Mouse (Mus musculus): Measurements from ENCODE around the gene Sqstm1. TPM values are rescaled to one million over a fixed set of nuclear protein-coding genes. Genes with fewer than 3 reads are reported as not detected.
"Not testable (repeated sequence)": the region's sequence is repeated elsewhere in the genome, so short reads cannot be mapped to it uniquely, and the experiment has no call there.

Gene Sqstm1
- total RNA-seq, 2 experiments from 2014 or later = 460 to 480 TPM

DNA sequence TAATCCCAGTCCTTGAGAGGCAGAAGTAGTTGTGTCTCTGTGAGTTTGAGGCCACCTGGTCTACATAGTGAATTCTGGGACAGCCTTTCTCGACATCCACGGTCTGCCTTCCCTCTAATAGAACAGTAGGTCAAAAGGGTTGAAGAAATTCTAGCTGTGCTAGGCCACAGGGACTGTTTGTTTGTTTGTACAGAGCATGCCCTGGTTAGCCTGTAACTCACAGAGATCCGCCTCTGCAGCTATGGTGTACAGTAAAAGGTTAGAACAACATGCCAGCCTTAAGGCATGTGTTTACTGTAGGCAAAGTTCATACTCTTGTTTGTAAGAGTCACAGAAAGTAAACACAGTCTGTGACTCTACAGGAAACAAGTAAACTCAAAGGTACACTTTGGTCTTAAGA is 25.8 kb downstream of the Sqstm1 start:
- intact Hi-C loops (cut with DNase I) = no loop called here
- no peak for DNase-seq (ENCODE audit: low spot score in 2 of 2)

DNA sequence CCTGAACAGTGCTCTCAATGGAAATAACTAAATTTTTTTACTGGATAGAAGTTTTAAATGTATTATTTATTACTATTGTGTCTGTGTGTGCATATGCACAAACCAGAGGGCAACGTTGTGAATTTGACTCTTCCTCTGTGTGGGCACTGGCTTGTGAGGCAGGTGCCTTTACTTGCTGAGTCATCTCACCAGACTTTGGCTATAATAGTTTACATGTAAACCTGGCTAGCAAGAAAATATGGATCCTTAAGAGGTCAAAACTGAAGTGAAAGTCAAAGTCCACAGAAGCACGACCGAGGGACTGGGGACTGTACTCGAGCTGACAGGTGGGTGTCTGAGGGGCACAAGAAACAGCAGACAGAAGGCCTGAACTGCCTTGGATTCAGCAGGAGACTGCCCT is 27.9 kb downstream of the Sqstm1 start:
- DNase-seq (ENCODE audit: low spot score in 2 of 2) = no peak
- intact Hi-C loops (cut with DNase I) = no loop called here

GRCm38 (mm10) chr11:50180478-50181231 is 30.0 kb downstream of the Sqstm1 start:
- intact Hi-C loops (cut with DNase I) = no loop called here
- no peak for DNase-seq (ENCODE audit: low spot score in 2 of 2)

DNA sequence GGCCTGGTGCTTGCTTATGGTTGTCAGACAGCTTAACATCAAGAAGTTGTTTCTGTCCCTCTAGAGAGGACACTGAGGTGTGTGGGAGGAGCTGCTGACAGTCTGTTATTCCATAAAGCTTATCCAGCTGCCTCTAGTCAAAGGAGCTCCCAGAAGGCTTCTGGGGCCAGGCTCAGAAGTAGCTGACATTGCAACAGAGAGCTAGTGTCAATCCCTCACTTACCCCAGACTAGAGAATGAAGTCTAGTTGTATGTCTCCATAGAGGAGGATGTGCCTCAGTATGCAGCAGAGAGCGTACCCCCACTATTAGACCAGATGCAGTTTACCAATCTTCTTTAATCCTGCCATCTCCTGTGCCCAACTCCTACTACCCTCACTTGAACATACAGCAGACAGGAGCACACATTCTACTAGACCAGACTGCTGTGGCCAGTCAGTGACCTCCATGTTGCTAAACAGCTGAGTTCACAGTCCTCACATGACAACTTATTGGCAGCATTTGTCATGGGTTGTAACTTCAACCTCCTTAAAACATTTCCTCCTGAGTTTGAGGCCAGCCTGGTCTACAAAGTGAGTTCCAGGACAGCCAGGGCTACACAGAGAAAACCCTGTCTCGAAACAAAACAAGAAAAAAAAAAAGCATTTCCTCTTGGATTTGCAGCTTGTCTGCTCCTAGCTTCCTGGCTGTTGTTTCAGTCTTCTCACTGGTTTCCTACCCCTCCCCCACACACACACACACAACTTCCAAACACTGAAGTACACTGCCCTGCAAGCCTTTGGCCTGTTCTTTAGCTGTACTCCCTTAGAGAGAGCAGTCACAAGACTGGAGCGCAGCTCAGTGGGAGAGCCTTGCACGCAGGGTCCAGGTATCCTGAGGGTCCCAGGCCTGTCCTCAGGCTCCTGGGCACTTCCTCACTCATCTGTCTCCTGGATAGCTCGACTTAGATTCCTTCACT is 31.8 kb downstream of the Sqstm1 start:
- DNase-seq (ENCODE audit: low spot score in 2 of 2) = peak in 1 of 2 experiments; percentile 18
- intact Hi-C loops (cut with DNase I) = no loop called here

DNA sequence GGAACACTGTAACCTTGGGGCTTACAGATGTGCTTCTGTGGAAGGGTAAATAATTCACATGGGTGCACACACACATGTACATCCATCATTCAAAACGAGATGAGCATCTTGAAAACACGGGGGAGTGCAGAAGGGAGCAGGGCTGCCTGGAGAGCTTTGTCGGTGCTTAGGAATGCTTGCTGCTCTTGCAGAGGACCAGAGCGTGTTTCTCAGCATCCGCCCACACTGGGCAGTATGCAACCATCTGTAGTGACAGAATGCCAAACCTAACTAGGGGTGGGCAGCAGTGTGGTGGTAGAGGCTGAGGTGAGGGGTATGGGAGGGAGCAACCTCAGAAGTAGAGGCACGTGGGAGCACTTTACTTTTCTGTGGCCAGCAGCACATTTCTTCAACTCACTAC is 33.5 kb downstream of the Sqstm1 start:
- peak in 1 of 2 experiments; percentile 71 for DNase-seq (ENCODE audit: low spot score in 2 of 2)
- intact Hi-C loops (cut with DNase I) = no loop called here

DNA sequence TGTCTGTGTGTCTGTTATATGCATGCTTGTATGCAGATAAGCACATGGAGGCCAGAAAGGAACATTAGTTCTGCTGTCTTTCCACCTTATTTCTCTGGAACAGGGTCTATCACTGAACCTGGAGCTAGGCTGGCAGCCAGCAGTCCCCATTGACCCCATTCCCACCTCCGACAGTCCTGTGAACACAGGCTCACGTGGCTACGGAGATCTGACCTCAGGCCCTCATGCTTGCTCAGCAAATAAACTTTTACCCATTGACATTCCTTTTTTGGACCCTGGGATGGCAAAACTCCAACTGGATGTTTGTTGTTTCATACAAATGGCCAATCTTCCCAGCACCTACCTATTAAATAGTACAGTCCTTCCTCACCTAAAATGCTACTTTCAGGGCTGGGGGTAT is 34.3 kb downstream of the Sqstm1 start:
- intact Hi-C loops (cut with DNase I) = no loop called here
- DNase-seq (ENCODE audit: low spot score in 2 of 2) = no peak

DNA sequence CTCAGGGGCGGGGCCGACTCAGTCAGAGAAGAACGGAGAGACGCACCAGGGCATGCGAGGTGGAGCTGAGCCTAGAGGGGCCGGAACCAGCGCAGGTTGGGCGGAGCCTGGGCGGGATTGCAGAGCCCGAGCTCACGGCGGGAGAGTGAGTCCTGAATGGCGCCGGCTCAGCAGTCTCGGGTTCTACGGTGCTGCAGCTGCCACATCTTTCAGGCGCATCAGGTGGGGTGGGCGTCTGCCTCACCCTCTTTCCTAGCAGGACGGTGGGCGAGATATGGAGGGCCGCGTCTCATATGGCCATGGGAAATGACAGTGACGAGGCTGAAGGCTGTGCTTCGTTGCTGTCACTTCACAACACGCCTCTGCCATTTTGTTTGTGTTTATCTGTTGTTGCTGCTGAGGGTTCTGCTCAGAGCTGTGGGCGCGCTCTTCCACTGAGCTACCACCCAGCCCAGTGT is 35.9 kb downstream of the Sqstm1 start:
- intact Hi-C loops (cut with DNase I) = no loop called here
- DNase-seq (ENCODE audit: low spot score in 2 of 2) = peak; percentile 94 to 98

DNA sequence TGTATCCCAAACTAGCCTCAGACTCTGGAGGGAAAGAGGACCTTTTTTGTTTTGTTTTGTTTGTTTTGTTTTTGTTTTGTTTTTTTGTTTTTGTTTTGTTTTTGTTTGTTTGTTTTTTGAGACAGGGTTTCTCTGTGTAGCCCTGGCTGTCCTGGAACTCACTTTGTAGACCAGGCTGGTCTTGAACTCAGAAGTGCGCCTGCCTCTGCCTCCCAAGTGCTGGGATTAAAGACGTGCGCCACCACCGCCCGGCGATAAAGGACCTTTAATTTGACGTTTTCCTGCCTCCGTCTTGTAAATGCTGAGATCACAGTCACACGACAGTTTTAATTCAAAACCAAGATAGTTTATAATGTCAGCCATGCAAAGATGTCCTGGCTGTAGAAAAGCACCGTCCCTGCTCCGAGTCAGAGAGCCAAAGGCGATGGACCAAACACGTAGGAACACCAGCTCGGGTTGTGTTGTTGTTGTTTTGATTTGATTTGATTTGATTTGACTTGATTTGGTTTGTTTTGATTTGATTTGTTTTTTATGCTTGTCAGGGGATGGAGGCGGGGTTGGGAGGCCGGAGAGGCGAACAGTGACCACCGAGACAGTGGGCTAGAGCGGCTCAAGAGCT is 36.4 kb downstream of the Sqstm1 start, which contains the start of gene Mrnip:
TSS of gene Mrnip (plus strand) at position 334 of the 619 bp plus-strand sequence.
- intact Hi-C loops (cut with DNase I); DNase-seq (ENCODE audit: low spot score in 2 of 2): not testable (repeated sequence)

GRCm38 (mm10) chr11:50168352-50168751 is 42.3 kb downstream of the Sqstm1 start:
- no peak for DNase-seq (ENCODE audit: low spot score in 2 of 2)
- intact Hi-C loops (cut with DNase I) = no loop called here

- intact Hi-C loops (cut with DNase I) = no loop called here
- DNase-seq (ENCODE audit: low spot score in 2 of 2) = no peak
Measured at GRCm38 (mm10) chr11:50162338-50163050, 48.1 kb downstream of the Sqstm1 start.

DNA sequence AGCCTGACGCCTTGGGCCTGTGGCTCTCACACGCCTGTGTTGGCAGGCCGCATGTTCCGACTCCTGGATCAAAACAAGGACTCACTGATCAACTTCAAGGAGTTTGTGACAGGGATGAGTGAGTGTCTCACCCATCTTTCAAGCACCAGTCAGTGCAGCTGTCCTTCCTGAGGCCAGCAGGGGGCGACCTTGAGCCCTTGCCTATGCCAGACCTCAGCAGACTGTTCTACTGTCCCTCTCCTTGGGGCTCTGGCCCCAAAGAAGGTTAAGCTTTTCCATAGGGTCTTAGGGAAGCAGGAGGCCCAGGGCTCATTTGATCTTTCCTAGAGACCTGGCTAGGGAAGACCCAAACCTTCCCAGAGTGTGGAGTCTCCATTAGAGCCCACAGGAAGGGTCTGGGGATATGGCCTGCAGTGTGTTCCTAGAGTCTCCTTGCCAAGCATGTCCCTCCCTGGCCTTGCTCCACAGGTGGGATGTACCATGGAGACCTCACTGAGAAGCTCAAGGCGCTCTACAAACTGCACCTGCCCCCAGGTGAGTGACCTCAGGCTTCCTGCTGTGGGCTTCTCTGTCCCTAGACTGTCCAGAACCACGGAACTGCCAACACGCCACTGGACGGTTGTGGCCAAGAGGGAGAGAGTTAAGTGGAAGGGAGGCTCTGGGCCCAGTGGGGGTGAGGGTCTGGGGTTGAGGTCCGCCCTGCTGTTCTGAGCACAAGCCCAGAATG is 48.9 kb downstream of the Sqstm1 start:
- peak; percentile 42 to 53 for DNase-seq (ENCODE audit: low spot score in 2 of 2)
- intact Hi-C loops (cut with DNase I) = no loop called here

- intact Hi-C loops (cut with DNase I) = no loop called here
- no peak for DNase-seq (ENCODE audit: low spot score in 2 of 2)
Measured at GRCm38 (mm10) chr11:50159347-50159746, 51.3 kb downstream of the Sqstm1 start.

- intact Hi-C loops (cut with DNase I) = no loop called here
- DNase-seq (ENCODE audit: low spot score in 2 of 2) = no peak
Measured at GRCm38 (mm10) chr11:50158346-50158745, 52.3 kb downstream of the Sqstm1 start.

DNA sequence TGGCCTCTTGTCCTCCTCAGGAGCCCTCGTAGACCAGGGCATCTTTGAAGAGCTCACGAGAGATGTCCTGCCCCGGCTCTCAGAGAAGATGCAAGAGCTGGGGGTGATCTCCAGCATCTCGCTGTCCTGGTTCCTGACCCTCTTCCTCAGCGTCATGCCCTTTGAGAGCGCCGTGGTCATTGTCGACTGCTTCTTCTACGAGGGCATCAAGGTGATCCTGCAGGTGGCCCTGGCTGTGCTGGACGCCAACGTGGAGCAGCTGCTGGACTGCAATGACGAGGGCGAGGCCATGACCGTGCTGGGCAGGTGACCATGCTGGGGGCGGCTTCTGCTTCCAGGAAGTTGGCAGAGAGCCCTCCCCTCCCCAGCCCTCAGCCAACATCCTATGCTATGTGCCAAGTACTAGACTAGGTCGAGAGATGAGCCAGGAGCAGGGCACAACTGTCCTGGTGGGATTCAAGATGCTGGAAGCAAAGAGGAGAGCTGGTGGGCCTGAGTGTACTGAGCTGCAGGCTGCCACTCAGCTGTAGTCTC is 53.8 kb downstream of the Sqstm1 start:
- no peak for DNase-seq (ENCODE audit: low spot score in 2 of 2)
- intact Hi-C loops (cut with DNase I) = no loop called here

DNA sequence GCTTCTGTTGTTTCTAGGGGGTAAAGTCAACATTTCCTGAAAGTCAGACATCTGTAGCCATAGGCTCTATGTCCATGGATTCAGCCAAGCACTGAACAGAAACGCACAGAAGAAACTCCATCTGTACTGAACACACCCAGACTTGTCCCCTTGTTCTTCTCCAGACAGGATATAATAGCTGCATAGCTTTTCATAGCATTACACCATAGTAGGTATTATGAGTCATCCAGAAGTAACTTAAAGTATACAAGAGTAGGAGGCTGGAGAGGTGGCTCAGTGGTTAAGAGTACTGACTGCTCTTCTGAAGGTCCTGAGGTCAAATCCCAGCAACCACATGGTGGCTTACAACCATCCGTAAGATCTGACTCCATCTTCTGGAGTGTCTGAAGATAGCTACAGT is 54.8 kb downstream of the Sqstm1 start:
- intact Hi-C loops (cut with DNase I) = no loop called here
- no peak for DNase-seq (ENCODE audit: low spot score in 2 of 2)

- intact Hi-C loops (cut with DNase I) = no loop called here
- peak in 1 of 2 experiments; percentile 43 for DNase-seq (ENCODE audit: low spot score in 2 of 2)
Measured at GRCm38 (mm10) chr11:50154777-50155520, 55.7 kb downstream of the Sqstm1 start.

DNA sequence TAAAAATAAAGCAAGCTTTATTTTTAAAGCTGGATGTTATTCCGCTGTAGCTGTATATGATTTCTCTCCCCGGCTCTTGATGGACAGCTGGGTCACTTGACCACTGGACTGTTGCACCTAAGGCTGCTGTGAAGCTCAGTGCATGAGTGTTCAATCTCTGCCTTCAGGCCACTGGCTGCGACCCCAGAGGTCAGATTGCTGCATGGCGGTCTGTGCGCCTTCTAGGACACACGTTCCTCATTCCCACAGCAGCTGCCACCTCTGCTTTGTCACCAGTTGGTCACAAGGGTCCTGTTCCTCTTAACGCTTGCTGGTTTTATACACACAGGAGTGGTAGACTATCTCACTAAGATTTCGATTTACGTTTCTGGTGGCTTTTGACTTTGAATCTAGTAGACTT is 56.5 kb downstream of the Sqstm1 start:
- no peak for DNase-seq (ENCODE audit: low spot score in 2 of 2)
- intact Hi-C loops (cut with DNase I) = no loop called here

GRCm38 (mm10) chr11:50151374-50151773 is 59.3 kb downstream of the Sqstm1 start:
- DNase-seq (ENCODE audit: low spot score in 2 of 2) = no peak
- intact Hi-C loops (cut with DNase I) = no loop called here
